Mouse (Mus musculus): Measurements from ENCODE around the gene U2surp.

DNA sequence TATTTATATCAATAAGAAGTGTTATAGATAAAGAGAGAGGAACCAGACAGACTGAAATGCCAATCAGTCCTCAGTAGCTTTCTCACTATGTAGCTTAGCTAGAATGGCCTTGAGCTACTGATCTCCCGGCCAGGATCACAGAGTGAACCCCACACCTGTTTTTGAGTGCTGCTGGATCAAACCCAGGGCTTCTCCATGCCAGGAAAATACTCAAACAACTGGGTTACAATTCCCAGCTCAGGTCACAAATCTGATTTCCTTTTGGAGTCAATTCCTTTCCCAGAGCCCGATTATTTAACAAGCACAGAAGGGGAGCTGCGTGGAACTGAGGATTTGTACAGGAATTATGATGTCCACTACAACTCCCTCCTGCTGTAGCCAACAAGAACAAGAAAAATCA lies 31.8 kb downstream of the U2surp start:
- TF ChIP-seq POLR2A (IDR thresholded peaks at IDR 0.05; ENCODE audit: control insufficient read depth, extremely low read depth, insufficient read depth, low read length, poor library complexity) (no peak), CTCF (IDR thresholded peaks at IDR 0.05; ENCODE audit: borderline replicate concordance, control insufficient read depth, extremely low read depth, insufficient read depth, low read length, poor library complexity) (no peak)

Measured in thymus, adult 2 months (tissue).